Mouse (Mus musculus) forebrain, embryonic 16.5 days (tissue): Measurements from ENCODE around the gene Dmrta1. TPM values are rescaled to one million over a fixed set of nuclear protein-coding genes. Genes with fewer than 3 reads are reported as not detected.

ENCODE experiments used
- ATAC-seq: fragments of 200-750 bp; cut with Nextera tagmentation; 2 replicates; pipeline ENCODE4 v1.8.0; 2017; ENCODE audit warnings: mild to moderate bottlenecking, moderate library complexity
- H3K27ac ChIP-seq: fragments of 300-500 bp; sonication (generic); 2 replicates; pipeline ENCODE4 v1.5.1; 2014; ENCODE audit warnings: low read length, control low read depth
- H3K27me3 ChIP-seq: fragments of 300-500 bp; sonication (generic); replicated peaks from 2 replicates; pipeline ENCODE4 v1.6.1; 2014; ENCODE audit warnings: low read length; ENCODE audit not compliant: control insufficient read depth, insufficient read depth
- H3K36me3 ChIP-seq: fragments of 300-500 bp; sonication (generic); 2 replicates; pipeline ENCODE4 v1.6.1; 2014; ENCODE audit not compliant: control insufficient read depth, insufficient read depth
- H3K4me1 ChIP-seq: fragments of 300-500 bp; sonication (generic); replicated peaks from 2 replicates; pipeline ENCODE4 v1.6.1; 2014; ENCODE audit warnings: low read length; ENCODE audit not compliant: control insufficient read depth, insufficient read depth
- H3K4me2 ChIP-seq: fragments of 300-500 bp; sonication (generic); 2 replicates; pipeline ENCODE4 v1.6.1; 2014; ENCODE audit warnings: mild to moderate bottlenecking, low read length, control low read depth
- H3K4me3 ChIP-seq: fragments of 300-500 bp; sonication (generic); replicated peaks from 2 replicates; pipeline ENCODE4 v1.5.1; 2014; ENCODE audit warnings: mild to moderate bottlenecking, low read length, control low read depth
- H3K9ac ChIP-seq: fragments of 300-500 bp; sonication (generic); replicated peaks from 2 replicates; pipeline ENCODE4 v1.6.1; 2014; ENCODE audit warnings: low read depth, low read length, control low read depth
- H3K9me3 ChIP-seq: fragments of 300-500 bp; sonication (generic); 2 replicates; pipeline ENCODE4 v1.6.1; 2016; ENCODE audit warnings: low read length; ENCODE audit not compliant: control insufficient read depth
- WGBS: fragments of 180-500 bp; shearing (Covaris S2); extraction: QIAGEN DNeasy Blood & Tissue Kit; methylation state at CpG from one replicate; pipeline ENCODE4 v1.1.7; 2014; 5-methylcytosine and 5-hydroxymethylcytosine counted together
- polyA plus RNA-seq: library from polyadenylated mRNA; unstranded; fragments of >200 nt; fragmentation: Nextera tagmentation; extraction: Ambion mirVana; gene quantifications from 2 replicates; pipeline ENCODE4 v1.2.1, GENCODE M21; 2015

Dmrta1 gene
- 0.32 and 0.41 TPM in 2 replicates for polyA plus RNA-seq

GRCm38 (mm10) chr4:89679195-89679594, at the start of gene Dmrta1:
Dmrta1 (plus strand) TSS chr4:89679436.
- peaks cover 6% of the 10 kb centered on the region for H3K4me1 ChIP-seq
- H3K4me2 ChIP-seq = no peak within 1 kb of the TSS
- no peaks in the 10 kb centered on the region for H3K36me3 ChIP-seq
- no peak within 1 kb of the TSS for H3K4me3 ChIP-seq
- no peaks in the 10 kb centered on the region for H3K9me3 ChIP-seq
- 27% methylated on average over 5 of the region's 5 CpGs for WGBS
- no peak within 1 kb of the TSS for H3K9ac ChIP-seq
- no peaks in the 10 kb centered on the region for H3K27me3 ChIP-seq
- H3K27ac ChIP-seq = no peak within 1 kb of the TSS
- ATAC-seq = peak; percentile 49; the same call in 1 of the 2 replicates

- Histone ChIP-seq H3K4me3 (no peak overlapping the region), H3K4me2 (no peak overlapping the region), H3K9ac (no peak overlapping the region), H3K9me3 (no peaks in the 10 kb centered on the region), H3K36me3 (no peaks in the 10 kb centered on the region), H3K27ac (no peak overlapping the region), H3K4me1 (no peaks in the 10 kb centered on the region), H3K27me3 (no peaks in the 10 kb centered on the region)
- 6% methylated on average over 3 of the region's 3 CpGs for WGBS
- peak; percentile 54 for ATAC-seq
Observed at GRCm38 (mm10) chr4:89630374-89631079, 48.7 kb upstream of the Dmrta1 start.

- Histone ChIP-seq H3K4me3 (no peak overlapping the region), H3K27me3 (no peaks in the 10 kb centered on the region), H3K27ac (no peak overlapping the region), H3K9me3 (no peaks in the 10 kb centered on the region), H3K4me2 (no peak overlapping the region), H3K36me3 (no peaks in the 10 kb centered on the region), H3K9ac (no peak overlapping the region), H3K4me1 (no peaks in the 10 kb centered on the region)
- 48% methylated on average over 6 of the region's 6 CpGs for WGBS
- no peak for ATAC-seq
Observed at GRCm38 (mm10) chr4:89631560-89631959, 47.7 kb upstream of the Dmrta1 start.

GRCm38 (mm10) chr4:89638651-89639050, 40.6 kb upstream of the Dmrta1 start:
- no peak overlapping the region for H3K27ac ChIP-seq
- H3K27me3 ChIP-seq = no peaks in the 10 kb centered on the region
- H3K4me1 ChIP-seq = no peaks in the 10 kb centered on the region
- H3K4me3 ChIP-seq = no peak overlapping the region
- no peaks in the 10 kb centered on the region for H3K36me3 ChIP-seq
- H3K9ac ChIP-seq = no peak overlapping the region
- WGBS = 12% methylated on average over 6 of the region's 6 CpGs
- ATAC-seq = no peak
- H3K9me3 ChIP-seq = no peaks in the 10 kb centered on the region
- no peak overlapping the region for H3K4me2 ChIP-seq

- no peak overlapping the region for H3K4me3 ChIP-seq
- H3K27ac ChIP-seq = no peak overlapping the region
- H3K9ac ChIP-seq = no peak overlapping the region
- ATAC-seq = no peak
- H3K4me1 ChIP-seq = peaks cover 7% of the 10 kb centered on the region
- no peaks in the 10 kb centered on the region for H3K27me3 ChIP-seq
- WGBS = 35% methylated on average over 9 of the region's 9 CpGs
- H3K4me2 ChIP-seq = no peak overlapping the region
- H3K9me3 ChIP-seq = no peaks in the 10 kb centered on the region
- H3K36me3 ChIP-seq = no peaks in the 10 kb centered on the region
Observed at GRCm38 (mm10) chr4:89644235-89645115, 34.8 kb upstream of the Dmrta1 start.

GRCm38 (mm10) chr4:89650352-89651311, 28.6 kb upstream of the Dmrta1 start:
- Histone ChIP-seq H3K4me2 (peak overlapping the region; percentile 34), H3K9ac (no peak overlapping the region), H3K4me1 (no peaks in the 10 kb centered on the region; the same call in 1 of the 2 replicates), H3K9me3 (no peaks in the 10 kb centered on the region), H3K27me3 (no peaks in the 10 kb centered on the region), H3K27ac (no peak overlapping the region), H3K4me3 (no peak overlapping the region; the same call in 1 of the 2 replicates), H3K36me3 (no peaks in the 10 kb centered on the region)
- ATAC-seq = peak; percentile 61
- 15% methylated on average over 20 of the region's 20 CpGs for WGBS

- Histone ChIP-seq H3K4me1 (no peaks in the 10 kb centered on the region; the same call in 1 of the 2 replicates), H3K27me3 (no peaks in the 10 kb centered on the region), H3K4me2 (peak overlapping the region; percentile 34), H3K9ac (no peak overlapping the region), H3K9me3 (no peaks in the 10 kb centered on the region), H3K27ac (no peak overlapping the region), H3K4me3 (no peak overlapping the region), H3K36me3 (no peaks in the 10 kb centered on the region)
- ATAC-seq = no peak
- 3% methylated on average over 2 of the region's 2 CpGs for WGBS
Observed at GRCm38 (mm10) chr4:89651312-89651686, 27.9 kb upstream of the Dmrta1 start.

- H3K4me2 ChIP-seq = no peak overlapping the region
- H3K27ac ChIP-seq = no peak overlapping the region
- no peaks in the 10 kb centered on the region for H3K36me3 ChIP-seq
- no peak overlapping the region for H3K9ac ChIP-seq
- no peaks in the 10 kb centered on the region for H3K9me3 ChIP-seq
- no peak for ATAC-seq
- no peak overlapping the region for H3K4me3 ChIP-seq
- 49% methylated on average over 1 of the region's 1 CpGs for WGBS
- no peaks in the 10 kb centered on the region for H3K27me3 ChIP-seq
- no peaks in the 10 kb centered on the region; the same call in 1 of the 2 replicates for H3K4me1 ChIP-seq
Observed at GRCm38 (mm10) chr4:89651779-89652178, 27.5 kb upstream of the Dmrta1 start.
